Mouse (Mus musculus) CH12.LX (cell line): ENCODE data around the gene D16Ertd472e. TPM values are rescaled to one million over a fixed set of nuclear protein-coding genes. Genes with fewer than 3 reads are reported as not detected.
A peak's percentile ranks its signal among the peaks of the same experiment; 100 is the strongest.

ENCODE experiments used
- DNase-seq: peaks from one replicate; pipeline ENCODE4 v3.0.0-alpha.2; 2013; ENCODE audit errors: extremely low read depth
- H3K27ac ChIP-seq: 2 replicates; pipeline ENCODE4 v1.5.1; 2012; ENCODE audit warnings: low read depth, mild to moderate bottlenecking, control low read depth, moderate library complexity; ENCODE audit not compliant: insufficient read depth
- H3K27me3 ChIP-seq: replicated peaks from 2 replicates; pipeline ENCODE3; 2012; ENCODE audit warnings: inconsistent platforms
- H3K36me3 ChIP-seq, 2 experiments: replicated peaks in 1 of 2; 2 replicates each; pipeline versions ENCODE3 to v1.6.1; 2012; ENCODE audit warnings: inconsistent platforms in 1 of 2, low read length in 1 of 2, mild to moderate bottlenecking in 1 of 2, mixed read lengths in 1 of 2, moderate library complexity in 1 of 2; ENCODE audit not compliant: control insufficient read depth in 1 of 2, insufficient read depth in 1 of 2
- H3K4me1 ChIP-seq, 2 experiments: 2 replicates each; pipeline ENCODE4 v1.6.1; 2012; ENCODE audit warnings: inconsistent platforms in 1 of 2, moderate library complexity in 1 of 2; ENCODE audit not compliant: insufficient read depth in 2 of 2, control insufficient read depth in 1 of 2
- H3K4me2 ChIP-seq: 2 replicates; pipeline ENCODE4 v1.6.1; 2012; ENCODE audit warnings: low read depth, mild to moderate bottlenecking, control low read depth; ENCODE audit not compliant: poor library complexity, insufficient read depth, severe bottlenecking
- H3K4me3 ChIP-seq, 3 experiments: fragments of 150-350 bp in 1 of 3; sonication (generic) in 1 of 3; replicated peaks in 1 of 3; 2 replicates each; pipeline versions ENCODE3 to v1.5.1; 2011 to 2012; ENCODE audit warnings: low read depth in 2 of 3, low read length in 2 of 3, mild to moderate bottlenecking in 2 of 3, moderate library complexity in 2 of 3, control low read depth in 1 of 3, improper control_type of control experiment in 1 of 3, inconsistent platforms in 1 of 3, mixed read lengths in 1 of 3; ENCODE audit not compliant: poor library complexity in 1 of 3
- H3K79me2 ChIP-seq: replicated peaks from 2 replicates; pipeline ENCODE4 v1.6.1; 2012; ENCODE audit warnings: mild to moderate bottlenecking, moderate library complexity; ENCODE audit not compliant: control insufficient read depth, poor library complexity, insufficient read depth, severe bottlenecking; ENCODE audit errors: extremely low read depth
- H3K9ac ChIP-seq: 2 replicates; pipeline ENCODE4 v1.6.1; 2012; ENCODE audit warnings: low read depth, mild to moderate bottlenecking, control low read depth, moderate library complexity; ENCODE audit not compliant: insufficient read depth
- H3K9me3 ChIP-seq: replicated peaks from 2 replicates; pipeline ENCODE3; 2012; ENCODE audit warnings: low read length, inconsistent platforms, mixed read lengths
- BHLHE40 ChIP-seq: IDR thresholded peaks from 2 replicates; pipeline ENCODE4 v1.6.1; 2011; ENCODE audit warnings: mild to moderate bottlenecking, low read depth, low read length, improper control_type of control experiment
- CHD2 ChIP-seq: IDR thresholded peaks from 2 replicates; pipeline ENCODE4 v1.6.1; 2011; ENCODE audit warnings: low read length, improper control_type of control experiment
- CTCF ChIP-seq, 2 experiments: IDR thresholded peaks in 1 of 2; conservative IDR thresholded peaks in 1 of 2; 2 replicates each; pipeline ENCODE4 v1.5.1; 2011 to 2012; ENCODE audit warnings: low read depth in 2 of 2, low read length in 2 of 2, improper control_type of control experiment in 1 of 2, inconsistent platforms in 1 of 2, mild to moderate bottlenecking in 1 of 2, moderate library complexity in 1 of 2
- E2F4 ChIP-seq: IDR thresholded peaks from 2 replicates; pipeline ENCODE4 v1.6.1; 2011; ENCODE audit warnings: low read depth, low read length, improper control_type of control experiment; ENCODE audit not compliant: insufficient replicate concordance
- EP300 ChIP-seq: IDR thresholded peaks from 2 replicates; pipeline ENCODE4 v1.6.1; 2011; ENCODE audit warnings: low read length, improper control_type of control experiment
- ETS1 ChIP-seq: conservative IDR thresholded peaks from 2 replicates; pipeline ENCODE4 v1.6.1; 2012; ENCODE audit warnings: low read depth, mild to moderate bottlenecking, inconsistent platforms, low read length, improper control_type of control experiment, moderate library complexity
- HCFC1 ChIP-seq: IDR thresholded peaks from 2 replicates; pipeline ENCODE4 v1.6.1; 2012; ENCODE audit warnings: low read depth, mild to moderate bottlenecking, inconsistent platforms, low read length, improper control_type of control experiment
- IRF4 ChIP-seq: IDR thresholded peaks from 2 replicates; pipeline ENCODE4 v1.6.1; 2014; ENCODE audit warnings: low read depth, mild to moderate bottlenecking, inconsistent platforms, low read length, improper control_type of control experiment
- MAFK ChIP-seq: IDR thresholded peaks from 2 replicates; pipeline ENCODE4 v1.6.1; 2011; ENCODE audit warnings: low read length, improper control_type of control experiment; ENCODE audit not compliant: insufficient replicate concordance
- MAX ChIP-seq: IDR thresholded peaks from 2 replicates; pipeline ENCODE4 v1.6.1; 2011; ENCODE audit warnings: low read length, improper control_type of control experiment
- MAZ ChIP-seq: IDR thresholded peaks from 2 replicates; pipeline ENCODE4 v1.6.1; 2012; ENCODE audit warnings: low read depth, mild to moderate bottlenecking, inconsistent platforms, low read length, improper control_type of control experiment, moderate library complexity
- MEF2A ChIP-seq: IDR thresholded peaks from 2 replicates; pipeline ENCODE4 v1.6.1; 2014; ENCODE audit warnings: low read depth, mild to moderate bottlenecking, inconsistent platforms, low read length, improper control_type of control experiment, borderline replicate concordance
- MXI1 ChIP-seq: IDR thresholded peaks from 2 replicates; pipeline ENCODE4 v1.6.1; 2011; ENCODE audit warnings: mild to moderate bottlenecking, low read depth, low read length, improper control_type of control experiment
- MYC ChIP-seq: IDR thresholded peaks from 2 replicates; pipeline ENCODE4 v1.6.1; 2011; ENCODE audit warnings: low read depth, mild to moderate bottlenecking, improper control_type of control experiment, low read length
- SIN3A ChIP-seq: IDR thresholded peaks from 2 replicates; pipeline ENCODE4 v1.6.1; 2012; ENCODE audit warnings: low read length, improper control_type of control experiment, inconsistent platforms
- SMC3 ChIP-seq: IDR thresholded peaks from 2 replicates; pipeline ENCODE4 v1.6.1; 2011; ENCODE audit warnings: low read depth, low read length, improper control_type of control experiment
- TBP ChIP-seq: conservative IDR thresholded peaks from 2 replicates; pipeline ENCODE4 v1.6.1; 2011; ENCODE audit warnings: low read depth, low read length, improper control_type of control experiment
- TCF12 ChIP-seq: IDR thresholded peaks from 2 replicates; pipeline ENCODE4 v1.6.1; 2014; ENCODE audit warnings: low read depth, mild to moderate bottlenecking, inconsistent platforms, low read length, improper control_type of control experiment
- USF1 ChIP-seq: IDR thresholded peaks from 2 replicates; pipeline ENCODE4 v1.6.1; 2014; ENCODE audit warnings: low read depth, mild to moderate bottlenecking, inconsistent platforms, low read length, improper control_type of control experiment
- USF2 ChIP-seq: conservative IDR thresholded peaks from 2 replicates; pipeline ENCODE4 v1.6.1; 2011; ENCODE audit warnings: low read depth, low read length, improper control_type of control experiment
- ZC3H11A ChIP-seq: IDR thresholded peaks from 2 replicates; pipeline ENCODE4 v1.6.1; 2012; ENCODE audit warnings: low read depth, mild to moderate bottlenecking, inconsistent platforms, low read length, improper control_type of control experiment
- dilution Hi-C: fragments of 300-500 bp; cut with MboI; formaldehyde crosslinking; loops from 2 replicates; pipeline ENCODE4 v1.14.3; 2020; ENCODE audit warnings: low sequenced_read_pairs; ENCODE audit not compliant: extremely low pct_unique_long_range_greater_than_20kb, extremely low pct_ligation_motif_present
- in situ Hi-C: fragments of 300-500 bp; cut with MboI; formaldehyde crosslinking; loops from 3 replicates; pipeline ENCODE4 v1.14.3; 2019; ENCODE audit warnings: low sequenced_read_pairs, low pct_ligation_motif_present, low pct_unique_long_range_greater_than_20kb, mixed read lengths
- polyA plus RNA-seq: library from polyadenylated mRNA; unstranded; fragments of >175 nt; gene quantifications from 2 replicates; pipeline ENCODE4 v1.2.1, GENCODE M21; 2012; ENCODE audit warnings: low read depth; ENCODE audit not compliant: insufficient read length
- total RNA-seq, 2 experiments: library from RNA; depleted of rRNA; stranded (reverse); fragments of 300-350 nt in 1 of 2; fragments of >200 nt in 1 of 2; gene quantifications; 2 replicates each; pipeline ENCODE4 v1.2.3; 2012 to 2014

The D16Ertd472e gene
- total and polyA plus RNA-seq, 3 experiments = 40.6 to 77.5 (median 65.4) TPM

DNA sequence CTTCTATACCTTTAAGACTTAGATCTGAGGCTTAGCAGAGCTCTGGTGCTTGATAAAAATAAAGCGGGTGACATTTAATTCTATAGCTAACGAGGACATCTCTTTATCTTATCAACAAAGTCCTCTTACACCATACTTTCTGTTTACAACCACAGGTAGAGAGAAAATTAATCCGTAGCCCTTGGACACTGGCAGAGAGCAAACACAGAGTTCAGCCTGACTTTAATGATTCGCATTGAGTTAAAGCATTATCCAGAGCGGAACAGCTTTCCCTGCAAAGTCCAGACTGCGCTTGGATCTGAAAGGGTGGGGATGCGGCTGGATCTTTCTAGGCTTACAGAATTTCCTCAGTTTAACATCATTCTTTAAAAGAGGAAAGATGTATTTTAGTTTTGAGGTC lies 10.1 kb upstream of the D16Ertd472e start (continued):
- TF ChIP-seq MXI1 = no peak
- TF ChIP-seq, all 38 proteins: peak for 0

DNA sequence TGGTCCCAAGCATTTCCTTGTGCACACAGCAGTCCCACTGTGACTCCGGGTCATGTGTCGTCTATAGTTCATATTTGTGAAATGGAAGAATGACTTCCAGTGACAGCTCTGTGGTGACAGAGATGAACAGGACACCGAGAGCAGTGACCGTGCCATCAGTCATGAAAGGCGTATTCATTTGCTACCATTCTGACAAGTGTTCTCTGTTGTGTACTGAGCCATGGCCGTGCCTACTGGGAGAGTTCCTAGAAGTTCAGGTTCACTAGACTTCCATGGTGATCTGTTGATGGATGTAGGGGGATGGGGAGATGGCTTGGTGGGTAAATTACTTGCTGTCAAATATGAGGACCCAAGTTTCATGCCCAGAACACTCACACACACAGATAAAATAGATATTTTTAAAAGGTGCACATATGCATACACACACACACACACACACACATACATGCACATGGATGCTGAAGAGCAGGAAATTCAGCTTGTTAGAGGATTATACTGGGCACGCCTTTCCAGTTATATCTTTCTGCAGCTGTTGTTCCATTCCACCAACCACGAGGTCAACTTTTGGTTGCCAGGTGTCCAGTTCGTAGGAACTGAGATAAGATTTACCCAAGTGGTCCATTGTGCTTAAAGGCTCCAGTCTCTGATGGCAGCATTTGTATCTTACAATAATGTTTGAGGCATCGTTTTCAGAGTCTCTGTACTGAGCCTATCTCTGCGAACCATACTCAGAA lies 9.3 kb upstream of the D16Ertd472e start:
- no peak overlapping the region for H3K27ac ChIP-seq
- no peaks in the 10 kb centered on the region for H3K27me3 ChIP-seq
- H3K9ac ChIP-seq = no peak overlapping the region
- H3K9me3 ChIP-seq = peaks cover under 1% of the 10 kb centered on the region
- DNase-seq = peak; percentile 44
- no peak for TF ChIP-seq SMC3
- TF ChIP-seq MAFK = no peak
- peak; percentile 66; the same call in 1 of the 2 replicates for TF ChIP-seq MYC
- no peak for TF ChIP-seq TBP
- no peak for TF ChIP-seq USF2
- TF ChIP-seq MAX = peak; percentile 72
- no peak for TF ChIP-seq CTCF (conservative IDR thresholded peaks at IDR 0.05 in 1 of 2, IDR thresholded peaks at IDR 0.05 in 1 of 2; ENCODE audit: low read depth in 2 of 2, low read length in 2 of 2)
- peak; percentile 82 for TF ChIP-seq TCF12
- no peak for TF ChIP-seq E2F4
- no peak for TF ChIP-seq MAZ
- TF ChIP-seq MEF2A = 0 out of 2 replicates have a peak, but pooled peaks have one; percentile 32
- no peak for TF ChIP-seq IRF4
- peak; percentile 32; the same call in 1 of the 2 replicates for TF ChIP-seq MXI1
- no peak for TF ChIP-seq USF1
- TF ChIP-seq SIN3A = no peak
- peak; percentile 43; the same call in 1 of the 2 replicates for TF ChIP-seq BHLHE40
- no peak for TF ChIP-seq HCFC1
- TF ChIP-seq EP300 = peak; percentile 84
- TF ChIP-seq ETS1 = peak; percentile 50; the same call in 1 of the 2 replicates
- no peak for TF ChIP-seq ZC3H11A
- TF ChIP-seq CHD2 = no peak; the same call in 1 of the 2 replicates
- dilution Hi-C loops (no loop called here), in situ Hi-C loops (no loop called here)
- no peaks in the 10 kb centered on the region for H3K79me2 ChIP-seq
- no peaks in the 10 kb centered on the region for H3K36me3 ChIP-seq
- H3K4me3 ChIP-seq = no peak overlapping the region
- no peak overlapping the region for H3K4me2 ChIP-seq
- peaks cover 3 to 26% of the 10 kb centered on the region in 2 experiments for H3K4me1 ChIP-seq
